Comparison of ENCODE assay signal across 7 mouse cellular contexts in genomic region chr15:12321091-12321787, GRCm38 (mm10). TPM values are rescaled to one million over a fixed set of nuclear protein-coding genes. Genes with fewer than 3 reads are reported as not detected.
A peak's percentile ranks its signal among the peaks of the same experiment; 100 is the strongest.
DNase-seq lines count a peak whose midpoint lies in the region; ATAC-seq lines count a peak whose summit lies in the region.

Gene Golph3 (plus strand): TSS chr15:12321450.

- under 1% methylated on average over 74 of the region's 74 CpGs for WGBS in embryonic facial prominence, embryonic 10.5 days
- under 1% methylated on average over 72 of the region's 74 CpGs for WGBS in limb, embryonic 10.5 days
- WGBS in midbrain, embryonic 13.5 days: under 1% methylated on average over 74 of the region's 74 CpGs

- H3K4me1 ChIP-seq in embryonic facial prominence, embryonic 10.5 days: peaks cover 20% of the 10 kb centered on the region
- H3K4me1 ChIP-seq in limb, embryonic 10.5 days: peaks cover 25% of the 10 kb centered on the region
- H3K4me1 ChIP-seq in midbrain, embryonic 13.5 days (replicated peaks): peaks cover 40% of the 10 kb centered on the region

- DNase-seq in adrenal gland, postnatal 10 days: peak; percentile 98
- peak; percentile 97 for DNase-seq in embryonic facial prominence, embryonic 10.5 days (ENCODE audit: low spot score)
- DNase-seq in kidney, adult 11 months: peak; percentile 95
- DNase-seq in limb, embryonic 10.5 days (ENCODE audit: low spot score): peak; percentile 99
- DNase-seq in spleen, adult 12 weeks (ENCODE audit: low spot score): peak; percentile 89

- peaks cover 19% of the 10 kb centered on the region for H3K27me3 ChIP-seq in embryonic facial prominence, embryonic 10.5 days (replicated peaks; ENCODE audit: low read depth, poor library complexity, severe bottlenecking)
- peaks cover 17% of the 10 kb centered on the region; the same call in 1 of the 2 replicates for H3K27me3 ChIP-seq in limb, embryonic 10.5 days (ENCODE audit: low read depth, poor library complexity, severe bottlenecking)
- H3K27me3 ChIP-seq in midbrain, embryonic 13.5 days: peaks cover 16% of the 10 kb centered on the region

- H3K4me2 ChIP-seq in midbrain, embryonic 13.5 days (replicated peaks): peak within 1 kb of the TSS; percentile 74

- peak within 1 kb of the TSS; percentile 95 for H3K9ac ChIP-seq in midbrain, embryonic 13.5 days (replicated peaks)

- no peaks in the 10 kb centered on the region for H3K9me3 ChIP-seq in embryonic facial prominence, embryonic 10.5 days
- no peaks in the 10 kb centered on the region for H3K9me3 ChIP-seq in limb, embryonic 10.5 days (replicated peaks)
- no peaks in the 10 kb centered on the region for H3K9me3 ChIP-seq in midbrain, embryonic 13.5 days

- peak within 1 kb of the TSS; percentile 99 for H3K4me3 ChIP-seq in embryonic facial prominence, embryonic 10.5 days
- peak within 1 kb of the TSS; percentile 97 for H3K4me3 ChIP-seq in limb, embryonic 10.5 days
- H3K4me3 ChIP-seq in midbrain, embryonic 13.5 days (replicated peaks): peak within 1 kb of the TSS; percentile 89

- ATAC-seq in granulocyte monocyte progenitor cell, adult 5-6 weeks (replicated peaks; ENCODE audit: poor library complexity, severe bottlenecking): peak; percentile 85
- peak; percentile 97 for ATAC-seq in midbrain, embryonic 13.5 days

- peak within 1 kb of the TSS; percentile 97 for H3K27ac ChIP-seq in embryonic facial prominence, embryonic 10.5 days (replicated peaks)
- H3K27ac ChIP-seq in limb, embryonic 10.5 days: peak within 1 kb of the TSS; percentile 98
- peak within 1 kb of the TSS; percentile 89 for H3K27ac ChIP-seq in midbrain, embryonic 13.5 days

- peaks cover 18% of the 10 kb centered on the region for H3K36me3 ChIP-seq in embryonic facial prominence, embryonic 10.5 days (replicated peaks)
- H3K36me3 ChIP-seq in limb, embryonic 10.5 days: peaks cover 21% of the 10 kb centered on the region
- no peaks in the 10 kb centered on the region for H3K36me3 ChIP-seq in midbrain, embryonic 13.5 days

RNA-seq across cellular contexts. Expression of gene Golph3, which starts in this region (rescaled TPM):
- total RNA-seq in adrenal gland, postnatal 10 days (2021): 100 to 1,000 TPM in 1 of 2 experiments, 10 to 100 TPM in 1; 97.6 to 110 TPM
- polyA plus RNA-seq in embryonic facial prominence, embryonic 10.5 days (2016; fragmentation: Nextera tagmentation; extraction: Ambion mirVana): 61.0 and 61.5 TPM in 2 replicates
- 64.1 and 73.3 TPM in 2 replicates for total RNA-seq in granulocyte monocyte progenitor cell, adult 5-6 weeks (2014; fragmentation: Nextera tagmentation)
- total RNA-seq in granulocyte monocyte progenitor cell, adult 5-6 weeks (2017): 92.7 and 98.3 TPM in 2 replicates
- polyA plus RNA-seq in limb, embryonic 10.5 days (2016; fragmentation: Nextera tagmentation; extraction: Ambion mirVana): 65.9 and 75.5 TPM in 2 replicates
- 68.6 and 70.8 TPM in 2 replicates for polyA plus RNA-seq in midbrain, embryonic 13.5 days (2015; fragmentation: Nextera tagmentation; extraction: Ambion mirVana)

Comparison
In these comparisons a context has a peak if more than half of its experiments do, and no peak if none do; other contexts are left out.
1. Peak in every context shown above with its lines: DNase-seq, ATAC-seq, H3K4me3 ChIP-seq and H3K27ac ChIP-seq.